Mouse (Mus musculus): ENCODE results near the gene Fam20c.

GRCm38 (mm10) chr5:138724417-138724816 is 29.9 kb upstream of the Fam20c start:
- no peak for TF ChIP-seq POLR2A (IDR thresholded peaks at IDR 0.05; ENCODE audit: borderline replicate concordance, extremely low read depth, low read depth, low read length)
- TF ChIP-seq CTCF (IDR thresholded peaks at IDR 0.05; ENCODE audit: insufficient read depth, low read length), result no peak

All from lung, adult 2 months (tissue).